Mouse (Mus musculus): ENCODE measurements at regions not wholly inside any gene's neighbourhood (a gene's known extent, or its start where the extent isn't known, plus 50 kb on each side); places are given as distances from the start of the nearest gene placed in this dataset.

GRCm38 (mm10) chr14:118430286-118430685 lies 163.5 kb downstream of the Gm9376 start:
- 84% methylated on average over 4 of the region's 4 CpGs for WGBS (ENCODE audit: insufficient replicate concordance)
- Histone ChIP-seq H3K9me3 (replicated peaks; ENCODE audit: control insufficient read depth, low read length) (no peaks in the 10 kb centered on the region), H3K9ac (ENCODE audit: low read depth, low read length) (no peak overlapping the region), H3K4me2 (no peak overlapping the region), H3K4me1 (ENCODE audit: control insufficient read depth, insufficient read depth, low read length) (no peaks in the 10 kb centered on the region), H3K27ac (ENCODE audit: low read depth, low read length) (no peak overlapping the region), H3K36me3 (ENCODE audit: control insufficient read depth, insufficient read depth, low read length) (no peaks in the 10 kb centered on the region), H3K27me3 (ENCODE audit: control insufficient read depth, insufficient read depth, low read length) (peaks cover 8% of the 10 kb centered on the region), H3K4me3 (ENCODE audit: low read depth, low read length) (no peak overlapping the region)
- no peak for ATAC-seq (replicated peaks; ENCODE audit: insufficient number of reproducible peaks, low FRiP score, low TSS enrichment)

- Histone ChIP-seq H3K36me3 (ENCODE audit: control insufficient read depth, insufficient read depth, low read length) (no peaks in the 10 kb centered on the region), H3K9ac (ENCODE audit: low read depth, low read length) (no peak overlapping the region), H3K27ac (ENCODE audit: low read depth, low read length) (no peak overlapping the region), H3K4me2 (no peak overlapping the region), H3K27me3 (ENCODE audit: control insufficient read depth, insufficient read depth, low read length) (peaks cover 9% of the 10 kb centered on the region), H3K4me3 (ENCODE audit: low read depth, low read length) (no peak overlapping the region), H3K4me1 (ENCODE audit: control insufficient read depth, insufficient read depth, low read length) (no peaks in the 10 kb centered on the region), H3K9me3 (replicated peaks; ENCODE audit: control insufficient read depth, low read length) (no peaks in the 10 kb centered on the region)
- ATAC-seq (replicated peaks; ENCODE audit: insufficient number of reproducible peaks, low FRiP score, low TSS enrichment) = no peak
- 76% methylated on average over 1 of the region's 1 CpGs for WGBS (ENCODE audit: insufficient replicate concordance)
Measured at GRCm38 (mm10) chr14:118430740-118431139, 164.0 kb downstream of the Gm9376 start.

GRCm38 (mm10) chr14:118431241-118431882 lies 164.6 kb downstream of the Gm9376 start:
- WGBS (ENCODE audit: insufficient replicate concordance) = 67% methylated on average over 6 of the region's 6 CpGs
- no peak for ATAC-seq (replicated peaks; ENCODE audit: insufficient number of reproducible peaks, low FRiP score, low TSS enrichment)
- H3K9me3 ChIP-seq (replicated peaks; ENCODE audit: control insufficient read depth, low read length) = no peaks in the 10 kb centered on the region
- H3K27me3 ChIP-seq (ENCODE audit: control insufficient read depth, insufficient read depth, low read length) = peaks cover 11% of the 10 kb centered on the region
- H3K4me3 ChIP-seq (ENCODE audit: low read depth, low read length) = no peak overlapping the region
- H3K9ac ChIP-seq (ENCODE audit: low read depth, low read length) = no peak overlapping the region
- no peaks in the 10 kb centered on the region for H3K36me3 ChIP-seq (ENCODE audit: control insufficient read depth, insufficient read depth, low read length)
- no peak overlapping the region for H3K4me2 ChIP-seq
- no peaks in the 10 kb centered on the region for H3K4me1 ChIP-seq (ENCODE audit: control insufficient read depth, insufficient read depth, low read length)
- no peak overlapping the region for H3K27ac ChIP-seq (ENCODE audit: low read depth, low read length)

Data from heart, embryonic 11.5 days (tissue).